Mouse (Mus musculus) right cerebral cortex, postnatal 36 days (tissue): ENCODE results near the gene Capns1.
"Not testable (repeated sequence)": the region's sequence is repeated elsewhere in the genome, so short reads cannot be mapped to it uniquely, and the experiment has no call there.

Experiments
- DNase-seq, 2 experiments: peaks; one replicate each; pipeline ENCODE4 v3.0.0; 2022; ENCODE audit warnings: low spot score in 2 of 2, mixed read lengths in 1 of 2

Capns1 gene

DNA sequence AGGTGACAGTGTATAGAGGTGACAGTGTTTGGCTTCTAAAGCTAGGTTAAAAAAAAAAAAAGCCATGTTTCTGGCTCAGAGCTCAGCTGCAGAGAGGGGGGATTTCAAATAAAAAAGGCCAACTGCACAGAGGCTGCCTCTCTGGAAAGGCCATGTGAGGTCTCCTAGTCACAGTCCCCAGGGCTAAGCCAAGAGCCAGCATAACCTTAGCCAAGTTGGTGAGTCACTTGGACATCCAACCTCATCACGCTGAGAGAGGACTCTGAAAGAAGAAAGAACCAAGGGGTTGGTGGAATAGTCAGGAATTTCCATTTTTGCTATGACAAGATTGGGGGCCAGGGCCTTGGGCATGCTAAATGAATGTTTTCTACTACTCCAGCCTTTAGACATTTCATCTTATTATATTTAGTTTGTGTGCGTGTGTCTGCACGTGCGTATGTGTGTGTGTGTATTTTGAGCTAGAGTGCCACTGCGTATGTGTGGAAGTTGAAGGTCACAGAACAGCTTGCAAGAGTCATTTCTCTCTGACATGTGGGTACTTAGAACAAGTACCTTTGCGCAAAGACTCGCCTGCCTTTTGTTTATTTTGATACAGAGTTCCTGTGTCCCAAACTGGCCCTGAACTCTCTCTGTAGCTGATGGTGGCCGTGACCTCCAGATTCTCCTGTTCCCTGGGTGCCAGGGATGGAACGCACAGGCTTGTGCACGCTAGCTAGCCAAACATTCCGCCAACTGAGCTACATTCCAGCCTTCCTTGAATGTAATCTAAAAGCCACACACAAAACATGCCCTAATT lies 4.5 kb upstream of the Capns1 start:
- no peak for DNase-seq

DNA sequence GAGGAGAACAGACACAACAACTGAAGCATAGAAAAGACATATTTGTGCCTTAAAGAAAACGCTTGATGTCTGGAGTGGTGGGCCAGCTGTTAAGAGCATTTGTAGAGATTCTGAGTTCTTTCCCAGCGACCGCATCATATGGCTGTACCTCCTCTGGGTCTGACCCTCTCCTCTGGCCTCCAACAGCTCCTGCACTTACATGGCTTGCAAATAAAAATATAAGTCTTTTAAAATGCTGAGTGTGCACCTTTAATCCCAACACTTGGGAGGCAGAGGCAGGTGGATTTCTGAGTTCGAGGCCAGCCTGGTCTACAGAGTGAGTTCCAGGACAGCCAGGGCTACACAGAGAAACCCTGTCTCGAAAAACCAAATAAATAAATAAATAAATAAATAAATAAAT lies 2.0 kb upstream of the Capns1 start:
- not testable (repeated sequence) for DNase-seq

DNA sequence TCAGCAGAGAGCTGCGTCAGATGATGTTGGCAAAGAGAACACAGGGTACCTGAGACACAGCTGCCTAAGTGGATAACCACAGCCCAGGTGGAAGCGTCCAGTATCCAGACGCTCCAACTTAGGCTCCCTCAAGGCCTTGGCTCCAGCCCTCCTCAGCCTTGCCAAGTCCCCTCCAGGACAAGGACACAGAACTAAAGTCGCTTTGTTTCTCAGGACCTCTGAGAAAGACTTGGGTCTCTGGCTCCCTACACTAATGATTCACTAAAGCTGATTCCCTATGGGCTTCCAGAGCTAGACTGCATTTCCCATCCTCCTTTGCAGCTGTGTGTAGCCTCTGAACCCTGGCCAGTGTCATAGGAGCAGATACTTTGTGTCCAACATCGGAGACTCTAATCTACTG lies 1.6 kb upstream of the Capns1 start:
- no peak for DNase-seq

- no peak for DNase-seq
Measured at GRCm38 (mm10) chr7:30199498-30200139, 1.0 kb upstream of the Capns1 start.

GRCm38 (mm10) chr7:30197592-30198129 lies 950 bp downstream of the Capns1 start:
- DNase-seq = no peak

DNA sequence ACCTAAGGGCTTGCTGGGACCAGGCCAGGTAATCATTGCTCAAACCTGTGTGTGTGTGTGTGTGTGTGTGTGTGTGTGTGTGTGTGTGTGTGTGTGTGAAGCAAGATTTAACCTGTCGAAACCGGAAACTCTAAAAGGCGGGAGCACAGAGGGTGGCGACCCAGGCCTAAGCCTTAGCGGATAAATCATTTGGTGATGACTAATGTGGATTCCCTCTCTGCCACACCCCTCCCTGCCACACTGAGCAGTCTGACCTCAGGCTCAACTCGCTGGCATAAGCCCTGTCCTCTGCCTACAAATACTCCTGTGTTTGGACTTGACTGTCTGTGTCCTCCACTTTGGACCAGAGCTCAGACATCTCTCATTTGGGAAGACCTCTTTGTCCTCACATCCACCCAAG lies 2.4 kb downstream of the Capns1 start:
- no peak for DNase-seq

GRCm38 (mm10) chr7:30195461-30195860 lies 3.1 kb downstream of the Capns1 start:
- DNase-seq = no peak

GRCm38 (mm10) chr7:30194884-30195283 lies 3.7 kb downstream of the Capns1 start:
- peak; percentile 92 to 94 for DNase-seq

- DNase-seq = peak in 1 of 2 experiments; percentile 25
Measured at GRCm38 (mm10) chr7:30194101-30194831, 4.3 kb downstream of the Capns1 start.

DNA sequence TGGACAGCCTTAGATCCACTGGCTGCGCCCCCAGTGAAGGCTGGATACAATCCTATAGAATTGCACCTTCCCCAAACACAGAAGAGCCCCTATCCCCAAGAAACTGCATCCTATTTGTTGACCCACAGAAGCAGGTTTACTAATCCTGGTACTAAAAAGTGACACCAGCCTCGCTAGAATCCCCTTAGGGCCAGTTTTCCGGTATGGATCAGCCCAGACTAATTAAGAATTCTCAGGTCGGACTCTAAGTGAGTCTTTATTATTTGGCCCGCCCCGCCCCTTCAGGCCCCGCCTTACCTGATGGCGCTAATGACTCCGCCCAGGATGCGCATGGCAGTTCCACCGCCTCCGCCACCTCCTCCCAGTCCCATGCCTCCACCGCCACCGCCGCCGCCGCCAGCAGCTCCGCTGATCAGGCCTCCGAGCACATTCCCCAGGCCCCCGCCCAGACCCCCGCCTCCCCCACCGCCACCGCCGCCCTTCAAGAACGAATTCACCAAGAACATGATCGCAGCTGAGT lies 5.0 kb downstream of the Capns1 start:
- peak; percentile 53 for DNase-seq

DNA sequence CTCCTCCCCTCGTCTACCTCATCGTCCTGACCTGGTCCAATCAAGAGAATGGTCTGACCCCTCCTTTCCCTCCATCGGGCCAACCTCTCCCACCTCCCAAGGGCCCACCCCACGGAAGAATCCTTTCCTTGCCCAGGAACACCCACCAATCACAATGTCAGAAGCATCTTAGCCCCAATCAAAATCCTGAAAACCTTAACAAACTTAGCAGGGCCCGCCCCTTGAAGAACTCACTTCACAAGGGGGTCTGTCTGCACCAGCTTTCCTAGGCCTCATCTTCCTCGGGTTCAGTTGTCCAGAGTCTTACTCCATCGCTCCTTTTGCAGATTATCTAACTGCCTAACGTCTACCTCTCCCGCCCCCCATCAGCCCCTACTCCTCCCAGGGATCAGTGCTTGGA lies 5.6 kb downstream of the Capns1 start:
- DNase-seq = no peak

DNA sequence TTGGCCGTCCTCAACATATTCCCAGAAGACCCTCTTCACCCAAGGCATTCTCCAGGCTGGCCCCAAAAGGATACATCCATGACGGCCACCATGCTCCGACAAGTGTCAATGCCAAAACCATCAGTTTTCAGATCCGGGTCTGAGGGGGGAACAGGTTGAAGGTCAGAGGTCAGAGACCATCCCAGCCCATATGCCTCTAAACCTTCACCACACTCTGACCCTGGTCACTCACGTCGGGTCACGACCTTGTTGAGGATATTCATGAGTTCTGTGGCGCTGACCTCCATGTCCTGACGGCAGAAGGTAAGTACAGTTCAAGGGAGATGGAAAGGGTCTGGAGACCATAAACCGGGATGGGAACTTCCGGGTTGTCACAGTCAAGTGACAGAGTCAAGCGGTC lies 6.5 kb downstream of the Capns1 start:
- no peak for DNase-seq

DNA sequence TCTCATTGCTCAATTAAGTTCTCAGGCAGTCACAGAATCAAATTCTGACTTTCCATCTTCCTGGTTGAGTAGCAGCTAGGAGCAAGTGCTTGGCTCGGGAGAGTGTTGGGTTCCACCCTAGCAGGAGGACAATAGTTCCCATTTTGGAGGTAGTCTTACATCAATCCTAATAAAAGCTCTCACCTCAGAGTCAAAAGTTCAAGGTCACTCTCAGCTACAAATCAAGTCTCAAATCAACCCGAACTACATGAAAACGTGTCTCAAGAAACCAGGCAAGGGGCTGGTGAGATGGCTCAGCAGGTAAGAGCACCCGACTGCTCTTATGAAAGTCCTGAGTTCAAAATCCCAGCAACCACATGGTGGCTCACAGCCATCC lies 9.5 kb downstream of the Capns1 start:
- no peak for DNase-seq

GRCm38 (mm10) chr7:30188344-30189115 lies 10.1 kb downstream of the Capns1 start:
- DNase-seq = no peak

DNA sequence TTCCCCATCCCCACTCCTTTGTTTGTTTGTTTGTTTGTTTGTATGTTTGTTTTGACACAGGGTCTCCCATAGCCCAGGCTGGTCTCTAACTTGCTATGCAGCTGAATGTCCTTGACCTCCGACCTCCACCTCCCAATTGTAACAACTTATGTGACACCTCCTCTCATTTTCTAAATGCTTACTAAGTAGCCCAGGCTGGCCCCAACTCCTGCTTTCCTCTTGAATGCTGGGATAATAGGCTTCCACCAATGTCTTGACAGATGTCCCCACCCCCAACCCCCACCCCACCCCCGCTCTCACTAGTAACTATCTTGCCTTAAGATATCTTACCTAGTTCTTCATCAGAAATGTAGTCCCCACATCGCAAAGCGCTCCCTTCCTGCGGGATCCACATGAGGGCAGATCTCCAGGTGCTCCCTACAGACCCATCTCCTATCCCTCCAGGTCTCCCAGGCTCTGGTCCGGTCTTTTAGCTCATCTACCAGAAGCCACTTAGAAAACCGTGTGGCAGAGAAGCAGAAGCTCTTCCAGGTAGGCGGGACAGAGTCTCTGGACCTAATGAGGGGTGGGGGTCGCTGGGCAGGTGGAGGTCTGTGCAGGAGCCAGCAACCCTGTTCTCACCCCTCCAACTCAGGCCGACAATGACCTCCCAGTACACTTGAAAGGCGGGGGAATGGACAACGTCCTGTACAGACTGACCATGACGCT lies 13.8 kb downstream of the Capns1 start:
- no peak for DNase-seq

DNA sequence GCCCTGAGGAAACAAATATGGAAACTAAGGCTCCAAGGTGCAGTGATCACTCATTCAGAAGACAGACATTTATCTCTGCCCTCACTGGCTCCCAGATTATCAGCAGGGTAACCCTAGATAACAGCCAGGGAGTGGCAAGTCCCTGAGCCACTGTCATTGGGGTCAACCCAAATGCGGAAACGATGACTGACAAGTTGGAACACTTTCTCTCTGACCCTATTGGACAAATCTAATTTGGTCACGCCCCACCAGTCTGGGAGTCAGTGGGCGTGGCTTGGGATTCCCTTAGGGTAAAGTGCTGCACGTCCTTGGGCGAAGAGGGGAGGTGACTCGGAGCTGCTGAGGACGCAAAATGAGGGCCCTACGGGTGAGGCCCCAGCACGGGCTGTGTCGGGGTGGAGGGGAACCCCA lies 14.7 kb downstream of the Capns1 start, which contains the start of gene Cox7a1:
TSS of gene Cox7a1 (plus strand) at position 266 of the 411 bp plus-strand sequence.
- DNase-seq = peak in 1 of 2 experiments; percentile 45

DNA sequence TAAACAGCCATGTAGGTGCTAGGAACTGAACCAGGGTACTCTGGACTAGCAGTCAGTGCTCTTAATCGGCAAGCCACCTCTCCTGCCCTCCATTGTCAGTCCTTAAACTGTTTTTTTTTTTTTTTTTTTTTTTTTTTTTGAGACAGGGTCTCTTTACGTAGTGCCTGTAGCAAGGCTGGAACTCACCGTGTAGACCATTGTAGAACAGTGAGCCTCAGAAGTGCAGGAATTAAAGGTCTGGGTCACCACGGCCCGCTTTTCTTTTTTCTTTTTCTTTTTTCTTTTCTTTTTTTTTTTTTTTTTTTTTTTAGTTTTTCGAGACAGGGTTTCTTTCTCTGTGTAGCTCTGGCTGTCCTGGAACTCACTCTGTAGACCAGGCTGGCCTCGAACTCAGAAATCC lies 15.4 kb downstream of the Capns1 start:
- not testable (repeated sequence) for DNase-seq

GRCm38 (mm10) chr7:30181929-30182328 lies 16.7 kb downstream of the Capns1 start:
- DNase-seq = not testable (repeated sequence)

GRCm38 (mm10) chr7:30181308-30181707 lies 17.3 kb downstream of the Capns1 start:
- peak; percentile 49 to 60 for DNase-seq

DNA sequence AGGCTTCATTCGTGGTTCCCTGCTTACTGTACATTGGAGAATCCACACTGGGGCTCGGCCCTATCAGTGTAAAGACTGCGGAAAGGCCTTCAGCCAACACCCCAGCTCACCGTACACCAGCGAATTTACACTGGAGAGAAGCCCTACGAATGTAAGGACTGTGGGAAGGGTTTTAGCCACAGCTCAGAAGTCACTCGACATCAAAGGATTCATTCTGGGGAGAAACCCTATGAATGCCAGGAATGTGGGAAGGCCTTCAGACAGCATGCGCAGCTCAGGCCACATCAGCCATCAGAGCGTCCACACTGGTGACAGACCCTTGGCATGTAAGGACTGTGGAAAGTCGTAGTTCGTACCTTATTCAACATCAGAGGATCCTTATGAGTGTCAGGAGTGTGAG lies 20.4 kb downstream of the Capns1 start:
- DNase-seq = no peak

- no peak for DNase-seq
Measured at GRCm38 (mm10) chr7:30176474-30176873, 22.1 kb downstream of the Capns1 start.
